Mouse (Mus musculus) heart, adult 2 months (tissue): ENCODE measurements around the gene Ncaph2. TPM values are rescaled to one million over a fixed set of nuclear protein-coding genes. Genes with fewer than 3 reads are reported as not detected.

ENCODE experiments used
- DNase-seq, 2 experiments: peaks; one replicate each; pipeline ENCODE4 v3.0.0; 2021
- H3K27ac ChIP-seq: fragments of 200-600 bp; 2 replicates; pipeline ENCODE4 v1.8.1; 2022
- H3K27me3 ChIP-seq: fragments of 200-500 bp; 2 replicates; pipeline ENCODE4 v1.6.1; 2012; ENCODE audit warnings: mild to moderate bottlenecking, low read length, inconsistent platforms, mixed read lengths; ENCODE audit not compliant: control insufficient read depth, insufficient read depth
- H3K36me3 ChIP-seq: fragments of 200-500 bp; 2 replicates; pipeline ENCODE4 v1.6.1; 2012; ENCODE audit warnings: low read length, inconsistent platforms; ENCODE audit not compliant: control insufficient read depth, insufficient read depth
- H3K4me1 ChIP-seq: fragments of 200-500 bp; 2 replicates; pipeline ENCODE4 v1.6.1; 2011; ENCODE audit warnings: low read length; ENCODE audit not compliant: control insufficient read depth, insufficient read depth
- H3K4me3 ChIP-seq: fragments of 200-600 bp; 2 replicates; pipeline ENCODE4 v1.8.1; 2022
- H3K79me2 ChIP-seq: fragments of 200-500 bp; replicated peaks from 2 replicates; pipeline ENCODE4 v1.6.1; 2012; ENCODE audit warnings: mild to moderate bottlenecking, inconsistent platforms, low read length, moderate library complexity, mixed read lengths; ENCODE audit not compliant: control insufficient read depth, insufficient read depth
- H3K9ac ChIP-seq: fragments of 200-500 bp; 2 replicates; pipeline ENCODE4 v1.6.1; 2012; ENCODE audit warnings: low read depth, mild to moderate bottlenecking, control low read depth, inconsistent platforms, low read length, mixed read lengths
- CTCF ChIP-seq: fragments of 200-600 bp; IDR thresholded peaks from 2 replicates; pipeline ENCODE4 v1.8.1; 2022; ENCODE audit warnings: antibody characterized with exemption, mild to moderate bottlenecking, moderate library complexity
- EP300 ChIP-seq: fragments of 200-500 bp; IDR thresholded peaks from 2 replicates; pipeline ENCODE4 v1.6.1; 2011; ENCODE audit warnings: low read depth, low read length, control low read depth; ENCODE audit not compliant: insufficient read depth
- POLR2A ChIP-seq: fragments of 200-500 bp; IDR thresholded peaks from 2 replicates; pipeline ENCODE4 v1.6.1; 2011; ENCODE audit warnings: mild to moderate bottlenecking, low read depth, low read length, control low read depth; ENCODE audit not compliant: insufficient read depth
- WGBS: fragments of 180-500 bp; shearing (Covaris S2); methylation state at CpG from one replicate; pipeline ENCODE4 v1.1.7; 2018; 5-methylcytosine and 5-hydroxymethylcytosine counted together
- intact Hi-C: fragments of 180-260 bp; cut with DNase I; formaldehyde crosslinking; loops from one replicate; pipeline ENCODE4 v1.15.1; 2025
- polyA plus RNA-seq: library from polyadenylated mRNA; depleted of rRNA; stranded (reverse); fragments of >200 nt; gene quantifications from 2 replicates; pipeline ENCODE4 v1.2.3, GENCODE M21; 2012
- total RNA-seq, 2 experiments: library from RNA; stranded (reverse); gene quantifications; 2 replicates each; pipeline ENCODE4 v1.2.3; 2021

Gene Ncaph2
- total and polyA plus RNA-seq, 3 experiments = 49.3 to 69.9 (median 55.7) TPM

- intact Hi-C loops = no loop called here
- H3K36me3 ChIP-seq = no peaks in the 10 kb centered on the region
- no peaks in the 10 kb centered on the region for H3K27me3 ChIP-seq
- H3K4me1 ChIP-seq = no peaks in the 10 kb centered on the region
- WGBS = 76% methylated on average over 17 of the region's 17 CpGs
- H3K4me3 ChIP-seq = no peak overlapping the region
- no peaks in the 10 kb centered on the region for H3K79me2 ChIP-seq
- TF ChIP-seq CTCF (no peak), EP300 (no peak), POLR2A (no peak)
- no peak for DNase-seq
- H3K27ac ChIP-seq = no peak overlapping the region
- no peak overlapping the region for H3K9ac ChIP-seq
These were observed 20.6 kb upstream of the Ncaph2 start for GRCm38 (mm10) chr15:89334774-89335537.

GRCm38 (mm10) chr15:89336422-89336821 lies 19.1 kb upstream of the Ncaph2 start:
- DNase-seq = no peak
- Histone ChIP-seq H3K27me3 (no peaks in the 10 kb centered on the region), H3K36me3 (no peaks in the 10 kb centered on the region), H3K4me1 (no peaks in the 10 kb centered on the region), H3K79me2 (no peaks in the 10 kb centered on the region), H3K4me3 (no peak overlapping the region), H3K9ac (no peak overlapping the region), H3K27ac (no peak overlapping the region)
- WGBS = 84% methylated on average over 14 of the region's 14 CpGs
- intact Hi-C loops = no loop called here
- TF ChIP-seq CTCF (no peak), POLR2A (no peak), EP300 (no peak)

- Histone ChIP-seq H3K27ac (no peak overlapping the region), H3K9ac (no peak overlapping the region), H3K79me2 (no peaks in the 10 kb centered on the region), H3K36me3 (no peaks in the 10 kb centered on the region), H3K4me3 (no peak overlapping the region), H3K27me3 (no peaks in the 10 kb centered on the region), H3K4me1 (no peaks in the 10 kb centered on the region)
- DNase-seq = no peak
- TF ChIP-seq CTCF (no peak), POLR2A (no peak), EP300 (no peak)
- intact Hi-C loops = loop anchor here (5.0 kb wide), 1 partner anchor 193 kb away; no protein-coding TSS in a partner anchor
- WGBS = 87% methylated on average over 2 of the region's 2 CpGs
These were observed 15.8 kb upstream of the Ncaph2 start for GRCm38 (mm10) chr15:89339696-89340095.

GRCm38 (mm10) chr15:89340136-89340535 lies 15.4 kb upstream of the Ncaph2 start:
- Histone ChIP-seq H3K4me1 (no peaks in the 10 kb centered on the region), H3K9ac (no peak overlapping the region), H3K36me3 (no peaks in the 10 kb centered on the region), H3K79me2 (no peaks in the 10 kb centered on the region), H3K27ac (no peak overlapping the region), H3K4me3 (no peak overlapping the region), H3K27me3 (no peaks in the 10 kb centered on the region)
- TF ChIP-seq POLR2A = no peak
- no peak for TF ChIP-seq EP300
- TF ChIP-seq CTCF = no peak
- WGBS = 71% methylated on average over 3 of the region's 3 CpGs
- intact Hi-C loops = loop anchor here (5.0 kb wide), 1 partner anchor 192 kb away; no protein-coding TSS in a partner anchor
- no peak for DNase-seq

- Histone ChIP-seq H3K36me3 (no peaks in the 10 kb centered on the region), H3K4me3 (no peak overlapping the region), H3K79me2 (no peaks in the 10 kb centered on the region), H3K9ac (no peak overlapping the region), H3K27ac (no peak overlapping the region), H3K27me3 (no peaks in the 10 kb centered on the region), H3K4me1 (no peaks in the 10 kb centered on the region)
- no peak for DNase-seq
- intact Hi-C loops = loop anchor here (5.0 kb wide), 1 partner anchor 191 kb away; no protein-coding TSS in a partner anchor
- WGBS = 57% methylated on average over 1 of the region's 1 CpGs
- TF ChIP-seq POLR2A = no peak
- no peak for TF ChIP-seq CTCF
- TF ChIP-seq EP300 = no peak
These were observed 13.8 kb upstream of the Ncaph2 start for GRCm38 (mm10) chr15:89341678-89342077.

GRCm38 (mm10) chr15:89343325-89343724 lies 12.2 kb upstream of the Ncaph2 start:
- no peaks in the 10 kb centered on the region for H3K27me3 ChIP-seq
- DNase-seq = no peak
- intact Hi-C loops = loop anchor here (5.0 kb wide), 1 partner anchor 189 kb away; no protein-coding TSS in a partner anchor

More at GRCm38 (mm10) chr15:89343325-89343724, 12.2 kb upstream of the Ncaph2 start:
- 77% methylated on average over 3 of the region's 3 CpGs for WGBS
- no peaks in the 10 kb centered on the region for H3K36me3 ChIP-seq
- no peaks in the 10 kb centered on the region for H3K4me1 ChIP-seq
- no peak overlapping the region for H3K27ac ChIP-seq
- TF ChIP-seq CTCF (peak; percentile 75), POLR2A (no peak)
- no peak overlapping the region for H3K4me3 ChIP-seq
- H3K9ac ChIP-seq = no peak overlapping the region
- no peaks in the 10 kb centered on the region for H3K79me2 ChIP-seq
